Mouse (Mus musculus): ENCODE measurements around the gene Col15a1. TPM values are rescaled to one million over a fixed set of nuclear protein-coding genes. Genes with fewer than 3 reads are reported as not detected.

Col15a1 gene
- polyA plus RNA-seq, 1 experiment from 2014 or later, result 0.57 TPM

GRCm38 (mm10) chr4:47294544-47295070, 86.6 kb downstream of the Col15a1 start:
- Histone ChIP-seq H3K36me3 (ENCODE audit: control insufficient read depth, insufficient read depth) (no peaks in the 10 kb centered on the region), H3K9me3 (replicated peaks; ENCODE audit: control insufficient read depth, low read length) (no peaks in the 10 kb centered on the region), H3K27ac (ENCODE audit: low read length) (peak overlapping the region; percentile 91), H3K4me1 (ENCODE audit: control insufficient read depth, low read depth, low read length) (peaks cover 34% of the 10 kb centered on the region), H3K27me3 (ENCODE audit: control insufficient read depth, insufficient read depth, low read depth, low read length) (no peaks in the 10 kb centered on the region), H3K4me3 (ENCODE audit: low read depth, low read length) (peak overlapping the region; percentile 31), H3K9ac (ENCODE audit: low read depth, low read length) (peak overlapping the region; percentile 44), H3K4me2 (ENCODE audit: low read depth, low read length) (peak overlapping the region; percentile 65)
- ATAC-seq (ENCODE audit: low read depth), result peak; percentile 81
- WGBS (ENCODE audit: insufficient replicate concordance), result 16% methylated on average over 7 of the region's 7 CpGs

DNA sequence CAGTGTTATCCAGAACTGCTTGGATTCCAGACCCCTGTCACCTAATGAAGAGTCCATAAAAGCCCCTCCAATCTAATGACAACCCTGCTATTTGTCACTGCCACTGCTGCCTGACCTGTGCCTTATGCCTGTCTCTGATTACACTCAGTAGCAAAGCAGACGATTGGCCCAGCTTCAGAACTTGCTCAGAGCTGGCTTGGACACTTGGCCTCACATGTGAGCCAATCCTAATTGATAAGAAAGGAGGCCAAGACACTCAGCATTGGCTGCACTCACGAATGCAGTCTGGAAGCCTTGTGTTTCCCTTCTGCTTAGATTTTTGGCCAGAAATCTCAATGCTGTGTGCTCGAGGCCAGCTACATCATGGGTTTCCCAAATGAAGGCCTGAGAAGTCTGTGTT, 87.6 kb downstream of the Col15a1 start:
- H3K9ac ChIP-seq (ENCODE audit: low read depth, low read length), result peak overlapping the region; percentile 25
- 39% methylated on average over 3 of the region's 3 CpGs for WGBS (ENCODE audit: insufficient replicate concordance)
- H3K27ac ChIP-seq (ENCODE audit: low read length), result peak overlapping the region; percentile 91
- H3K36me3 ChIP-seq (ENCODE audit: control insufficient read depth, insufficient read depth), result no peaks in the 10 kb centered on the region
- no peaks in the 10 kb centered on the region for H3K27me3 ChIP-seq (ENCODE audit: control insufficient read depth, insufficient read depth, low read depth, low read length)
- peaks cover 34% of the 10 kb centered on the region for H3K4me1 ChIP-seq (ENCODE audit: control insufficient read depth, low read depth, low read length)
- ATAC-seq (ENCODE audit: low read depth), result peak; percentile 50
- peak overlapping the region; percentile 12 for H3K4me2 ChIP-seq (ENCODE audit: low read depth, low read length)
- no peak overlapping the region for H3K4me3 ChIP-seq (ENCODE audit: low read depth, low read length)
- H3K9me3 ChIP-seq (replicated peaks; ENCODE audit: control insufficient read depth, low read length), result no peaks in the 10 kb centered on the region

- ATAC-seq (ENCODE audit: low read depth), result no peak
- 57% methylated on average over 2 of the region's 2 CpGs for WGBS (ENCODE audit: insufficient replicate concordance)
Observed at GRCm38 (mm10) chr4:47300701-47301100, 92.7 kb downstream of the Col15a1 start.

GRCm38 (mm10) chr4:47302610-47303009, 94.6 kb downstream of the Col15a1 start:
- no peak for ATAC-seq (ENCODE audit: low read depth)
- Histone ChIP-seq H3K4me3 (ENCODE audit: low read depth, low read length) (no peak overlapping the region), H3K9ac (ENCODE audit: low read depth, low read length) (no peak overlapping the region), H3K4me2 (ENCODE audit: low read depth, low read length) (no peak overlapping the region), H3K27ac (ENCODE audit: low read length) (no peak overlapping the region), H3K27me3 (ENCODE audit: control insufficient read depth, insufficient read depth, low read depth, low read length) (no peaks in the 10 kb centered on the region), H3K4me1 (ENCODE audit: control insufficient read depth, low read depth, low read length) (peaks cover 2% of the 10 kb centered on the region; the same call in 1 of the 2 replicates), H3K9me3 (replicated peaks; ENCODE audit: control insufficient read depth, low read length) (no peaks in the 10 kb centered on the region), H3K36me3 (ENCODE audit: control insufficient read depth, insufficient read depth) (no peaks in the 10 kb centered on the region)
- WGBS (ENCODE audit: insufficient replicate concordance), result 24% methylated on average over 7 of the region's 7 CpGs

More at GRCm38 (mm10) chr4:47300701-47301100, 92.7 kb downstream of the Col15a1 start:
- no peaks in the 10 kb centered on the region for H3K9me3 ChIP-seq (replicated peaks; ENCODE audit: control insufficient read depth, low read length)
- no peak overlapping the region for H3K4me2 ChIP-seq (ENCODE audit: low read depth, low read length)
- no peaks in the 10 kb centered on the region for H3K27me3 ChIP-seq (ENCODE audit: control insufficient read depth, insufficient read depth, low read depth, low read length)
- no peak overlapping the region for H3K27ac ChIP-seq (ENCODE audit: low read length)
- H3K4me1 ChIP-seq (ENCODE audit: control insufficient read depth, low read depth, low read length), result peaks cover 8% of the 10 kb centered on the region
- no peak overlapping the region for H3K9ac ChIP-seq (ENCODE audit: low read depth, low read length)
- H3K4me3 ChIP-seq (ENCODE audit: low read depth, low read length), result no peak overlapping the region
- no peaks in the 10 kb centered on the region for H3K36me3 ChIP-seq (ENCODE audit: control insufficient read depth, insufficient read depth)

- Histone ChIP-seq H3K4me2 (ENCODE audit: low read depth, low read length) (no peak overlapping the region), H3K9ac (ENCODE audit: low read depth, low read length) (no peak overlapping the region), H3K36me3 (ENCODE audit: control insufficient read depth, insufficient read depth) (no peaks in the 10 kb centered on the region), H3K9me3 (replicated peaks; ENCODE audit: control insufficient read depth, low read length) (no peaks in the 10 kb centered on the region), H3K4me3 (ENCODE audit: low read depth, low read length) (no peak overlapping the region), H3K4me1 (ENCODE audit: control insufficient read depth, low read depth, low read length) (peaks cover 2% of the 10 kb centered on the region; the same call in 1 of the 2 replicates), H3K27me3 (ENCODE audit: control insufficient read depth, insufficient read depth, low read depth, low read length) (no peaks in the 10 kb centered on the region), H3K27ac (ENCODE audit: low read length) (0 out of 2 replicates have a peak overlapping the region, but pooled peaks have one; percentile 36)
- ATAC-seq (ENCODE audit: low read depth), result 0 out of 2 replicates have a peak, but pooled peaks have one; percentile 32
- 30% methylated on average over 5 of the region's 5 CpGs for WGBS (ENCODE audit: insufficient replicate concordance)
Observed at GRCm38 (mm10) chr4:47303340-47303998, 95.5 kb downstream of the Col15a1 start.

- no peak for ATAC-seq (ENCODE audit: low read depth)
- Histone ChIP-seq H3K9me3 (replicated peaks; ENCODE audit: control insufficient read depth, low read length) (no peaks in the 10 kb centered on the region), H3K9ac (ENCODE audit: low read depth, low read length) (no peak overlapping the region), H3K4me1 (ENCODE audit: control insufficient read depth, low read depth, low read length) (peaks cover 7% of the 10 kb centered on the region), H3K27ac (ENCODE audit: low read length) (no peak overlapping the region), H3K4me3 (ENCODE audit: low read depth, low read length) (no peak overlapping the region), H3K27me3 (ENCODE audit: control insufficient read depth, insufficient read depth, low read depth, low read length) (no peaks in the 10 kb centered on the region), H3K4me2 (ENCODE audit: low read depth, low read length) (no peak overlapping the region), H3K36me3 (ENCODE audit: control insufficient read depth, insufficient read depth) (no peaks in the 10 kb centered on the region)
- 60% methylated on average over 12 of the region's 12 CpGs for WGBS (ENCODE audit: insufficient replicate concordance)
Observed at GRCm38 (mm10) chr4:47309886-47310625, 102.1 kb downstream of the Col15a1 start.

GRCm38 (mm10) chr4:47310812-47311211, 102.9 kb downstream of the Col15a1 start:
- Histone ChIP-seq H3K36me3 (ENCODE audit: control insufficient read depth, insufficient read depth) (no peaks in the 10 kb centered on the region), H3K27me3 (ENCODE audit: control insufficient read depth, insufficient read depth, low read depth, low read length) (no peaks in the 10 kb centered on the region), H3K27ac (ENCODE audit: low read length) (no peak overlapping the region), H3K4me3 (ENCODE audit: low read depth, low read length) (no peak overlapping the region), H3K9me3 (replicated peaks; ENCODE audit: control insufficient read depth, low read length) (no peaks in the 10 kb centered on the region), H3K9ac (ENCODE audit: low read depth, low read length) (0 out of 2 replicates have a peak overlapping the region, but pooled peaks have one; percentile 13), H3K4me1 (ENCODE audit: control insufficient read depth, low read depth, low read length) (peaks cover 7% of the 10 kb centered on the region), H3K4me2 (ENCODE audit: low read depth, low read length) (no peak overlapping the region)
- WGBS (ENCODE audit: insufficient replicate concordance), result 30% methylated on average over 6 of the region's 6 CpGs
- ATAC-seq (ENCODE audit: low read depth), result 0 out of 2 replicates have a peak, but pooled peaks have one; percentile 37

GRCm38 (mm10) chr4:47311467-47311866, 103.5 kb downstream of the Col15a1 start:
- H3K9me3 ChIP-seq (replicated peaks; ENCODE audit: control insufficient read depth, low read length), result no peaks in the 10 kb centered on the region
- ATAC-seq (ENCODE audit: low read depth), result no peak
- no peak overlapping the region for H3K9ac ChIP-seq (ENCODE audit: low read depth, low read length)

DNA sequence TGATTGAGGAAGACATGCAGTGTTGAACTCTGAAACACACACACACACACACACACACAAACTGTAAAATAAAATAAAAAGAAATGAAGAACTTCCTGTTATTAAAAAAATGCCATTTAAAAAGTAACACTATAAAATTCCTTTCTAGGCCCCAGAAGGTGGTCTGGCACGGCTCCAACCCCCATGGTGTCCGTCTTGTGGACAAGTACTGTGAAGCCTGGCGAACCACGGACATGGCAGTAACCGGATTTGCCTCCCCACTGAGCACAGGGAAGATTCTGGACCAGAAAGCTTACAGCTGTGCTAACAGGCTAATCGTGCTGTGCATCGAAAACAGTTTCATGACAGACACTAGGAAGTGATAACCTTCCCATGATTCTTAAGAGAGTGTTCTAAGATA, 104.0 kb downstream of the Col15a1 start:
- H3K27ac ChIP-seq (ENCODE audit: low read length), result no peak overlapping the region
- H3K27me3 ChIP-seq (ENCODE audit: control insufficient read depth, insufficient read depth, low read depth, low read length), result no peaks in the 10 kb centered on the region
- H3K4me2 ChIP-seq (ENCODE audit: low read depth, low read length), result no peak overlapping the region
- no peaks in the 10 kb centered on the region for H3K9me3 ChIP-seq (replicated peaks; ENCODE audit: control insufficient read depth, low read length)
- no peak overlapping the region for H3K9ac ChIP-seq (ENCODE audit: low read depth, low read length)
- WGBS (ENCODE audit: insufficient replicate concordance), result 66% methylated on average over 7 of the region's 7 CpGs
- H3K36me3 ChIP-seq (ENCODE audit: control insufficient read depth, insufficient read depth), result no peaks in the 10 kb centered on the region
- no peak overlapping the region for H3K4me3 ChIP-seq (ENCODE audit: low read depth, low read length)
- peaks cover 7% of the 10 kb centered on the region for H3K4me1 ChIP-seq (ENCODE audit: control insufficient read depth, low read depth, low read length)
- no peak for ATAC-seq (ENCODE audit: low read depth)

More at GRCm38 (mm10) chr4:47311467-47311866, 103.5 kb downstream of the Col15a1 start:
- 51% methylated on average over 6 of the region's 6 CpGs for WGBS (ENCODE audit: insufficient replicate concordance)
- Histone ChIP-seq H3K27me3 (ENCODE audit: control insufficient read depth, insufficient read depth, low read depth, low read length) (no peaks in the 10 kb centered on the region), H3K27ac (ENCODE audit: low read length) (no peak overlapping the region), H3K4me2 (ENCODE audit: low read depth, low read length) (no peak overlapping the region), H3K4me3 (ENCODE audit: low read depth, low read length) (no peak overlapping the region), H3K4me1 (ENCODE audit: control insufficient read depth, low read depth, low read length) (peaks cover 7% of the 10 kb centered on the region), H3K36me3 (ENCODE audit: control insufficient read depth, insufficient read depth) (no peaks in the 10 kb centered on the region)
